8 mouse cellular contexts compared by ENCODE assay signal in the genomic region with DNA sequence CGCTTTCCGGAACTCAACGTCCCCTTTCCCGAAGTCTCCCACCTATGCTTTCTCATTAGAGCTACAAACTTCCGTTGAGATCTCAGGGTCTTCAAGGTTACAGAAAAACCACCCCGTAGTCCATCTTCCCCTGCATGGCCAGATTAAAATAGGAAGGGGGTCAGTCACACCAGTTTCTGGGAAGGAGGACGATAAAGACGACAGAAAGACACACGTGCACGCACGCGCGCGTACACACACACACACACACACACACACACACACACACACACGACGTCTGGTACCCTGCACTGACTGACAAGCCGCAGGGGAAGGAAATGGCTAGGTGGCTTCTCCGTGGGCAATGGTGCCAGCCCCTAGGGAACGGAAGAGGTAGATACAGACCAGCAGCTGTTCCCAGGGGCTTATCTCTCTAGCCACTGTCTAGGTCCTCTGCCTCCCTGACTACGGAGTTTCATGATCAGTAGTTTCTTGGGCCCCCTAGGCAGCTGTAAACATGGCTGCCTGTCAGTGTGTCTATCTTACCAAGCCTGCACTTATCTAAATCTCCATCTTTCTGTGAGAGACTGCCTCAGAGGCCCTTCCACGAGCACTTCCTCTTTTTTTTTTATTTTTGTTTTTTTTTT. TPM values are rescaled to one million over a fixed set of nuclear protein-coding genes. Genes with fewer than 3 reads are reported as not detected.
DNase-seq lines count a peak whose midpoint lies in the region; ATAC-seq and TF ChIP-seq lines count a peak whose summit lies in the region.

No protein-coding gene starts in this region.

- ATAC-seq in limb, embryonic 14.5 days (ENCODE audit: low FRiP score, low read depth), result no peak
- no peak for ATAC-seq in cerebellum, adult (ENCODE audit: insufficient number of reproducible peaks, low FRiP score, low TSS enrichment)

- H3K9me3 ChIP-seq in erythroblast, embryonic 14.5 days (ENCODE audit: control insufficient read depth, low read length), result 0 out of 2 replicates have a peak, but pooled peaks cover 3% of the 10 kb centered on the region
- H3K9me3 ChIP-seq in limb, embryonic 14.5 days (ENCODE audit: control insufficient read depth, low read length), result no peaks in the 10 kb centered on the region

- TF ChIP-seq CTCF in lung, adult 2 months (IDR thresholded peaks at IDR 0.05; ENCODE audit: insufficient read depth, low read length), result no peak

- no peak overlapping the region for H3K27ac ChIP-seq in limb, embryonic 14.5 days (replicated peaks; ENCODE audit: low read depth, low read length)

- H3K4me1 ChIP-seq in lung, adult 2 months (ENCODE audit: control insufficient read depth, insufficient read depth, low read length), result peaks cover 4% of the 10 kb centered on the region; the same call in 1 of the 2 replicates
- peaks cover 29% of the 10 kb centered on the region for H3K4me1 ChIP-seq in erythroblast, embryonic 14.5 days (ENCODE audit: control insufficient read depth)
- H3K4me1 ChIP-seq in limb, embryonic 14.5 days (ENCODE audit: control insufficient read depth, insufficient read depth, low read length), result peaks cover 9% of the 10 kb centered on the region; the same call in 1 of the 2 replicates

- no peak for TF ChIP-seq POLR2A in lung, adult 2 months (IDR thresholded peaks at IDR 0.05; ENCODE audit: borderline replicate concordance, extremely low read depth, low read depth, low read length)
- no peak for TF ChIP-seq POLR2A in limb, embryonic 14.5 days (IDR thresholded peaks at IDR 0.05; ENCODE audit: borderline replicate concordance, extremely low read depth, insufficient read depth, insufficient read length)

- 8% methylated on average over 21 of the region's 21 CpGs for WGBS in lung, adult 2 months
- 22% methylated on average over 21 of the region's 21 CpGs for WGBS in limb, embryonic 14.5 days

- H3K4me3 ChIP-seq in lung, adult 2 months (replicated peaks; ENCODE audit: extremely low read depth, low read depth, low read length), result peak overlapping the region; percentile 37
- H3K4me3 ChIP-seq in erythroblast, embryonic 14.5 days (replicated peaks), result peak overlapping the region; percentile 56
- H3K4me3 ChIP-seq in limb, embryonic 14.5 days (replicated peaks; ENCODE audit: low read length), result peak overlapping the region; percentile 37

- DNase-seq in lung, adult 2 months, result no peak
- DNase-seq in lung, postnatal 14 days, result no peak
- no peak for DNase-seq in limb, embryonic 14.5 days (ENCODE audit: low spot score)
- peak; percentile 79 to 85 for DNase-seq in natural killer cell, adult 2 months (ENCODE audit: low spot score in 2 of 2)
- DNase-seq in gastrocnemius, postnatal 10 days, result no peak
- no peak for DNase-seq in kidney, postnatal 36 days

- H3K27me3 ChIP-seq in erythroblast, embryonic 14.5 days (ENCODE audit: control insufficient read depth), result peaks cover 34% of the 10 kb centered on the region
- 0 out of 2 replicates have a peak, but pooled peaks cover 6% of the 10 kb centered on the region for H3K27me3 ChIP-seq in limb, embryonic 14.5 days (ENCODE audit: control insufficient read depth, insufficient read depth, low read length)

- H3K36me3 ChIP-seq in erythroblast, embryonic 14.5 days (ENCODE audit: control insufficient read depth), result no peaks in the 10 kb centered on the region
- no peaks in the 10 kb centered on the region for H3K36me3 ChIP-seq in limb, embryonic 14.5 days (ENCODE audit: control insufficient read depth, insufficient read depth, low read length)

- H3K9ac ChIP-seq in limb, embryonic 14.5 days (ENCODE audit: low read depth, low read length, severe bottlenecking), result peak overlapping the region; percentile 56

- H3K4me2 ChIP-seq in limb, embryonic 14.5 days (replicated peaks; ENCODE audit: low read depth, low read length, severe bottlenecking), result peak overlapping the region; percentile 70

RNA-seq across cellular contexts. Expression of gene Itgb7, which starts 6.6 kb away (rescaled TPM):
- 22.0 and 32.4 TPM in 2 replicates for polyA plus RNA-seq in lung, adult 2 months (2012; rRNA removed)
- 1.4 and 2.1 TPM in 2 replicates for polyA plus RNA-seq in erythroblast, embryonic 14.5 days (2012)
- polyA plus RNA-seq in limb, embryonic 14.5 days (2012; rRNA removed), result 2.7 and 3.0 TPM in 2 replicates
- 4.2 and 6.5 TPM in 2 replicates for polyA plus RNA-seq in limb, embryonic 14.5 days (2014; fragmentation: Nextera tagmentation; extraction: Ambion mirVana)
- 1 to 10 TPM in 1 of 2 experiments, under 1 TPM in 1; 0.59 to 1.3 TPM for total RNA-seq in gastrocnemius, postnatal 10 days (2021)

RNA-seq across cellular contexts. Expression of gene Csad, which starts 20.6 kb away (rescaled TPM):
- polyA plus RNA-seq in lung, adult 2 months (2012; rRNA removed), result 92.8 and 106 TPM in 2 replicates
- polyA plus RNA-seq in erythroblast, embryonic 14.5 days (2012), result 0.97 and 1.4 TPM in 2 replicates
- polyA plus RNA-seq in limb, embryonic 14.5 days (2012; rRNA removed), result 112 and 130 TPM in 2 replicates
- polyA plus RNA-seq in limb, embryonic 14.5 days (2014; fragmentation: Nextera tagmentation; extraction: Ambion mirVana), result 66.1 and 75.3 TPM in 2 replicates
- total RNA-seq in gastrocnemius, postnatal 10 days (2021), result 10 to 100 TPM; 23.9 to 25.5 TPM

RNA-seq across cellular contexts. Expression of gene Zfp740, which starts 22.1 kb away (rescaled TPM):
- polyA plus RNA-seq in lung, adult 2 months (2012; rRNA removed), result 25.8 and 46.6 TPM in 2 replicates
- 0.44 and 0.77 TPM in 2 replicates for polyA plus RNA-seq in erythroblast, embryonic 14.5 days (2012)
- 89.4 and 96.0 TPM in 2 replicates for polyA plus RNA-seq in limb, embryonic 14.5 days (2012; rRNA removed)
- polyA plus RNA-seq in limb, embryonic 14.5 days (2014; fragmentation: Nextera tagmentation; extraction: Ambion mirVana), result 53.8 and 64.0 TPM in 2 replicates
- total RNA-seq in gastrocnemius, postnatal 10 days (2021), result 10 to 100 TPM; 42.8 to 52.6 TPM

RNA-seq across cellular contexts. Expression of gene Rarg, which starts 32.2 kb away (rescaled TPM):
- 75.1 and 93.9 TPM in 2 replicates for polyA plus RNA-seq in lung, adult 2 months (2012; rRNA removed)
- 0.09 TPM in 2 replicates for polyA plus RNA-seq in erythroblast, embryonic 14.5 days (2012)
- polyA plus RNA-seq in limb, embryonic 14.5 days (2012; rRNA removed), result 135 and 175 TPM in 2 replicates
- 115 and 140 TPM in 2 replicates for polyA plus RNA-seq in limb, embryonic 14.5 days (2014; fragmentation: Nextera tagmentation; extraction: Ambion mirVana)
- 10 to 100 TPM; 12.4 to 22.2 TPM for total RNA-seq in gastrocnemius, postnatal 10 days (2021)

RNA-seq across cellular contexts. Expression of gene Gm9918, which starts 45.3 kb away (rescaled TPM):
- 0.31 and 0.60 TPM in 2 replicates for polyA plus RNA-seq in lung, adult 2 months (2012; rRNA removed)
- polyA plus RNA-seq in erythroblast, embryonic 14.5 days (2012), result not detected in 2 replicates
- 3.1 and 3.8 TPM in 2 replicates for polyA plus RNA-seq in limb, embryonic 14.5 days (2012; rRNA removed)
- polyA plus RNA-seq in limb, embryonic 14.5 days (2014; fragmentation: Nextera tagmentation; extraction: Ambion mirVana), result 0.93 and 1.0 TPM in 2 replicates
- total RNA-seq in gastrocnemius, postnatal 10 days (2021), result not detected

Comparison
In these comparisons a context has a peak if more than half of its experiments do, and no peak if none do; other contexts are left out.
1. DNase-seq: peak in natural killer cell, adult 2 months (2 of 2); none in lung, adult 2 months (single experiment), lung, postnatal 14 days (single experiment), limb, embryonic 14.5 days (single experiment), gastrocnemius, postnatal 10 days (single experiment) and kidney, postnatal 36 days (0 of 2).
2. RNA of gene Csad, which starts 20.6 kb away (polyA plus RNA-seq): 66.1 to 130 TPM in limb, embryonic 14.5 days and 92.8 to 106 TPM in lung, adult 2 months; 0.97 to 1.4 TPM in erythroblast, embryonic 14.5 days; every median in the first group is over 10 times any median in the second.
3. RNA of gene Zfp740, which starts 22.1 kb away (polyA plus RNA-seq): 53.8 to 96.0 TPM in limb, embryonic 14.5 days and 25.8 to 46.6 TPM in lung, adult 2 months; 0.44 to 0.77 TPM in erythroblast, embryonic 14.5 days; every median in the first group is over 10 times any median in the second.
4. Peak in every context shown above with its lines, with median percentiles within 50 percentile points of each other: H3K4me3 ChIP-seq.